Mouse (Mus musculus): ENCODE measurements around the gene Fbxl18. TPM values are rescaled to one million over a fixed set of nuclear protein-coding genes. Genes with fewer than 3 reads are reported as not detected.

Gene Fbxl18
- polyA plus RNA-seq, 1 experiment from 2014 or later = 26.1 TPM

GRCm38 (mm10) chr5:142907803-142908559 is 12.8 kb upstream of the Fbxl18 start:
- Histone ChIP-seq H3K9me3 (ENCODE audit: control insufficient read depth, low read length) (no peaks in the 10 kb centered on the region), H3K27ac (peak overlapping the region; percentile 100), H3K36me3 (replicated peaks; ENCODE audit: control insufficient read depth, insufficient read depth) (peaks cover 26% of the 10 kb centered on the region), H3K4me3 (replicated peaks; ENCODE audit: low read length) (peak overlapping the region; percentile 100; the same call in 1 of the 2 replicates), H3K27me3 (ENCODE audit: control insufficient read depth, insufficient read depth, low read length) (no peaks in the 10 kb centered on the region), H3K9ac (peak overlapping the region; percentile 66), H3K4me2 (replicated peaks) (peak overlapping the region; percentile 70), H3K4me1 (replicated peaks; ENCODE audit: control insufficient read depth, insufficient read depth, low read length) (peaks cover 41% of the 10 kb centered on the region)
- ATAC-seq (ENCODE audit: low FRiP score) (no peak), DNase-seq (ENCODE audit: low spot score) (no peak)
- WGBS = 67% methylated on average over 5 of the region's 5 CpGs

DNA sequence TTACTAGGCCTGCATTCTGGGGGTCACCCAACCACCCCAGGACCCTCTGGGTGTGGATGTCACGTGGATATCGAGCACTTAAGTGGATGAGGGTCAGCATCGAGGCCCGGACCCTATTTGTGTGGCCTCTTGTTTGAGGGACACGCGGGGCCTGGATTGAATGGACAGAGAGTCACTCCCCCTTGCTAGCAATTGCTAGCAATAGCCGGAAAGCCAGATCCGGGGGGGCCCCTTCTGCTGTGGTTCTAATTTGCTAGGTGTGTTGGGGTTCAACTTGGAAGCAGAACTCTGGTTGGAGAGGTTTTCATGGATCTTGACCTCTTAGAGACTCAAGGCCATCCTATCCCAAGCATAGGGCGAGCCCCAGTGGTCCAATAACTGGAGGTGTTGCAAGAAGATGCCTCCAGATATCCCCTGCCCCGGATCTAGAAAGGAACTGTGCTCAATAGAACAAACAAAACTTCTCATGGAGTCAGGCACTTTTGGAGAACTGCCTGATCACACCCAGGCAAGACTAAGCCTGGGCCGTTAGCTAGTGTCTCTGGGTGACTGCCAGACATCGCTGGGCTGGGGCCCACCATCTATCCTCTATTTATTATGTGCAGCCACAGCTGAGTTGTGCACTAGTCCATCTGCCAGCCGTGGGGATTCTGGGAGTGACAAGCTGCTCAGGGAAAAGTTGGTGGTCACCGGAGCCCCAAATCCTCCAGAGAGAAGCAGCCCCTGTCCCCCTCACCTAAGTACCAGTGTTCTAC is 12.0 kb upstream of the Fbxl18 start:
- H3K9me3 ChIP-seq (ENCODE audit: control insufficient read depth, low read length) = no peaks in the 10 kb centered on the region
- peaks cover 34% of the 10 kb centered on the region for H3K36me3 ChIP-seq (replicated peaks; ENCODE audit: control insufficient read depth, insufficient read depth)
- no peaks in the 10 kb centered on the region for H3K27me3 ChIP-seq (ENCODE audit: control insufficient read depth, insufficient read depth, low read length)
- H3K4me3 ChIP-seq (replicated peaks; ENCODE audit: low read length) = peak overlapping the region; percentile 100
- peak overlapping the region; percentile 66 for H3K9ac ChIP-seq
- H3K27ac ChIP-seq = peak overlapping the region; percentile 100
- H3K4me1 ChIP-seq (replicated peaks; ENCODE audit: control insufficient read depth, insufficient read depth, low read length) = peaks cover 48% of the 10 kb centered on the region
- ATAC-seq (ENCODE audit: low FRiP score) = no peak
- 19% methylated on average over 14 of the region's 14 CpGs for WGBS
- H3K4me2 ChIP-seq (replicated peaks) = peak overlapping the region; percentile 70
- peak; percentile 63 for DNase-seq (ENCODE audit: low spot score)

GRCm38 (mm10) chr5:142906532-142907047 is 11.4 kb upstream of the Fbxl18 start, which contains the start of gene Actb:
Gene Actb, minus strand, starts transcription at chr5:142906754.
- DNase-seq (ENCODE audit: low spot score) (peak; percentile 97), ATAC-seq (ENCODE audit: low FRiP score) (peak; percentile 83)
- peak within 1 kb of the TSS; percentile 100 for H3K27ac ChIP-seq
- peak within 1 kb of the TSS; percentile 100 for H3K9ac ChIP-seq
- peak within 1 kb of the TSS; percentile 100 for H3K4me3 ChIP-seq (replicated peaks; ENCODE audit: low read length)
- 1% methylated on average over 41 of the region's 41 CpGs for WGBS
- H3K27me3 ChIP-seq (ENCODE audit: control insufficient read depth, insufficient read depth, low read length) = no peaks in the 10 kb centered on the region
- peaks cover 51% of the 10 kb centered on the region for H3K4me1 ChIP-seq (replicated peaks; ENCODE audit: control insufficient read depth, insufficient read depth, low read length)
- H3K9me3 ChIP-seq (ENCODE audit: control insufficient read depth, low read length) = no peaks in the 10 kb centered on the region
- peak within 1 kb of the TSS; percentile 88 for H3K4me2 ChIP-seq (replicated peaks)
- peaks cover 40% of the 10 kb centered on the region for H3K36me3 ChIP-seq (replicated peaks; ENCODE audit: control insufficient read depth, insufficient read depth)

DNA sequence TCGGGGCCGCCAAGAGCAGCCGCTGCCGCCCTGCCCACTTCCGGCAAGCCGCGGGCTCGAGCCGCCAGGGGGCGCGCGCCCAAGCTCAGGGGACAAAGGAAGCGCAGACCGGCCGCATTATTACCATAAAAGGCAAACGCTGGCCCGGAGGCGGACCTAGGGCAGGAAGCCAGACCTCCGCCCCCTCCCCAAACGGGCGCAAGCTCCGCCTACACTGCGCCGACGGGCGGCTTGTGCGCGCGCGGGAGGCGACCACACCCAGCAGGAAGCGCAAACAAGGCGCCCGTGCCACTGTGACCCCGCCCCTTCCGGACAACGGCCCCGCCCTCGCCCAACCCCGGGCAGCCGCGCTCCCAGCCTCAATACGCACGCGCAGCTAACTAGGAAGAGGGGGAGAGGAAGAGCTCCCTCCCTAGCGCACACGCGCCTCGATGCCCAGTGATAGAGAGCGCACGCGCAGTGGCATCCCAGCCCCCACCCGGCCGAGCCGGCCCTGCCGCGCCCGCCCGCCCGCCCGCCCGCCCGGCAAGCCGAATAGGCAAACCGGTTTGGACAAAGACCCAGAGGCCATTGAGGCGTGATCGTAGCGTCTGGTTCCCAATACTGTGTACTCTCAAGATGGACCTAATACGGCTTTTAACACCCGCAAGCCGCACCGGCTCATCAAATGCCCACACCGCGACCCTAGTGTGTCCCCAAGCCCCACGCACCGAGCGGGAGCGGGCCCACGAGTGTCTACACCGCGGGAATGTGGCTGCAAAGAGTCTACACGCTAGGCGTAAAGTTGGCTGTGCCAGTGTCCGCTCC is 10.7 kb upstream of the Fbxl18 start:
- Histone ChIP-seq H3K4me2 (replicated peaks) (peak overlapping the region; percentile 88), H3K27me3 (ENCODE audit: control insufficient read depth, insufficient read depth, low read length) (no peaks in the 10 kb centered on the region), H3K36me3 (replicated peaks; ENCODE audit: control insufficient read depth, insufficient read depth) (peaks cover 47% of the 10 kb centered on the region), H3K4me3 (replicated peaks; ENCODE audit: low read length) (peak overlapping the region; percentile 100), H3K27ac (peak overlapping the region; percentile 100), H3K9me3 (ENCODE audit: control insufficient read depth, low read length) (no peaks in the 10 kb centered on the region), H3K4me1 (replicated peaks; ENCODE audit: control insufficient read depth, insufficient read depth, low read length) (peaks cover 51% of the 10 kb centered on the region), H3K9ac (peak overlapping the region; percentile 100)
- ATAC-seq (ENCODE audit: low FRiP score) (peak; percentile 87), DNase-seq (ENCODE audit: low spot score) (peak; percentile 96)
- under 1% methylated on average over 84 of the region's 84 CpGs for WGBS

- Histone ChIP-seq H3K9me3 (ENCODE audit: control insufficient read depth, low read length) (no peaks in the 10 kb centered on the region), H3K4me1 (replicated peaks; ENCODE audit: control insufficient read depth, insufficient read depth, low read length) (peaks cover 51% of the 10 kb centered on the region), H3K36me3 (replicated peaks; ENCODE audit: control insufficient read depth, insufficient read depth) (peaks cover 54% of the 10 kb centered on the region), H3K4me3 (replicated peaks; ENCODE audit: low read length) (peak overlapping the region; percentile 100), H3K9ac (peak overlapping the region; percentile 100), H3K4me2 (replicated peaks) (peak overlapping the region; percentile 88), H3K27ac (peak overlapping the region; percentile 100), H3K27me3 (ENCODE audit: control insufficient read depth, insufficient read depth, low read length) (no peaks in the 10 kb centered on the region)
- WGBS = 3% methylated on average over 27 of the region's 27 CpGs
- DNase-seq (ENCODE audit: low spot score) = no peak
- peak; percentile 2; the same call in 1 of the 2 replicates for ATAC-seq (ENCODE audit: low FRiP score)
Observed at GRCm38 (mm10) chr5:142905038-142905695, 9.9 kb upstream of the Fbxl18 start.

- ATAC-seq (ENCODE audit: low FRiP score) = no peak
- Histone ChIP-seq H3K36me3 (replicated peaks; ENCODE audit: control insufficient read depth, insufficient read depth) (peaks cover 62% of the 10 kb centered on the region), H3K9ac (peak overlapping the region; percentile 100), H3K9me3 (ENCODE audit: control insufficient read depth, low read length) (no peaks in the 10 kb centered on the region), H3K27ac (peak overlapping the region; percentile 100), H3K4me2 (replicated peaks) (peak overlapping the region; percentile 88), H3K27me3 (ENCODE audit: control insufficient read depth, insufficient read depth, low read length) (no peaks in the 10 kb centered on the region), H3K4me1 (replicated peaks; ENCODE audit: control insufficient read depth, insufficient read depth, low read length) (peaks cover 48% of the 10 kb centered on the region), H3K4me3 (replicated peaks; ENCODE audit: low read length) (peak overlapping the region; percentile 100)
- DNase-seq (ENCODE audit: low spot score) = no peak
- WGBS = 71% methylated on average over 19 of the region's 19 CpGs
Observed at GRCm38 (mm10) chr5:142904208-142905037, 9.2 kb upstream of the Fbxl18 start.

DNA sequence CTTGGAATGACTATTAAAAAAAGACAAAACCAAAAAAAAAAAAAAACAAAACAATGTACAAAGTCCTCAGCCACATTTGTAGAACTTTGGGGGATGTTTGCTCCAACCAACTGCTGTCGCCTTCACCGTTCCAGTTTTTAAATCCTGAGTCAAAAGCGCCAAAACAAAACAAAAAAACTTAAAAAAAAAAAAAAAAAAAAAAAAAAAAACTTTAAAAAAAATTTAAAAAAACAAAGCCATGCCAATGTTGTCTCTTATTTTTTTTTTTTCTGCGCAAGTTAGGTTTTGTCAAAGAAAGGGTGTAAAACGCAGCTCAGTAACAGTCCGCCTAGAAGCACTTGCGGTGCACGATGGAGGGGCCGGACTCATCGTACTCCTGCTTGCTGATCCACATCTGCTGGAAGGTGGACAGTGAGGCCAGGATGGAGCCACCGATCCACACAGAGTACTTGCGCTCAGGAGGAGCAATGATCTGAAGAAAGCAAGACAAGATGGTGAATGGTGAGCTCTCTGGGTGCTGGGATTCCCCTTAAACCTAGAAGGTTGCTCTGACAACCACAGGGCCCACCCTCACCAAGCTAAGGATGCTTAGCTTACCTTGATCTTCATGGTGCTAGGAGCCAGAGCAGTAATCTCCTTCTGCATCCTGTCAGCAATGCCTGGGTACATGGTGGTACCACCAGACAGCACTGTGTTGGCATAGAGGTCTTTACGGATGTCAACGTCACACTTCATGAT is 8.4 kb upstream of the Fbxl18 start:
- ATAC-seq (ENCODE audit: low FRiP score) = no peak
- peaks cover 44% of the 10 kb centered on the region for H3K4me1 ChIP-seq (replicated peaks; ENCODE audit: control insufficient read depth, insufficient read depth, low read length)
- DNase-seq (ENCODE audit: low spot score) = no peak
- peak overlapping the region; percentile 100 for H3K9ac ChIP-seq
- H3K4me3 ChIP-seq (replicated peaks; ENCODE audit: low read length) = peak overlapping the region; percentile 100
- H3K27me3 ChIP-seq (ENCODE audit: control insufficient read depth, insufficient read depth, low read length) = no peaks in the 10 kb centered on the region
- H3K36me3 ChIP-seq (replicated peaks; ENCODE audit: control insufficient read depth, insufficient read depth) = peaks cover 68% of the 10 kb centered on the region
- 72% methylated on average over 14 of the region's 14 CpGs for WGBS
- H3K4me2 ChIP-seq (replicated peaks) = peak overlapping the region; percentile 88
- no peak overlapping the region for H3K27ac ChIP-seq
- H3K9me3 ChIP-seq (ENCODE audit: control insufficient read depth, low read length) = no peaks in the 10 kb centered on the region

Data from hindbrain, embryonic 14.5 days (tissue).